Mouse (Mus musculus): Measurements from ENCODE around the gene Cask. TPM values are rescaled to one million over a fixed set of nuclear protein-coding genes. Genes with fewer than 3 reads are reported as not detected.

Cask gene
- polyA plus RNA-seq, 1 experiment from 2014 or later: 15.0 TPM

DNA sequence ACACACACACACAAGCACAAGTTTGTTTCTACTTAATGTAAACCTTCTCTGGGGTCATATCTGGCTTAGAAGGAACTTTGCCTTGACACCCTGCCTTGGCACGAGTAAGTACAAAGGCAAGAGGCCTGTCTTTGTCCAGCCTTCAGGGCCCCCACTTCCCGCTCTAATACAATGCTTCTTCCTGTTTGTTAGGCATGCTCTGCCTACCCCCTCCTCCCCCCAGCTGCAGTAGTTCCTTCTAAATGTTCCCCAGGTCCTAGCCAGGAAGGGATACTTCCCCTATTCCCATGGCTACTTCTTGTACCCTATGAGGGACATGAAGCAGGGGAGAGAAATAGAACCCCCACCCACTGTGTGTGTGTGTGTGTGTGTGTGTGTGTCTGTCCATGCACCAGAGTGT lies 344.8 kb downstream of the Cask start:
- H3K4me1 ChIP-seq: no peaks in the 10 kb centered on the region
- no peak overlapping the region for H3K4me2 ChIP-seq (replicated peaks)
- ATAC-seq (ENCODE audit: insufficient number of reproducible peaks, insufficient read depth, low FRiP score, low TSS enrichment): no peak
- no peaks in the 10 kb centered on the region for H3K36me3 ChIP-seq
- no peaks in the 10 kb centered on the region for H3K9me3 ChIP-seq
- H3K4me3 ChIP-seq: no peak overlapping the region
- no peaks in the 10 kb centered on the region for H3K27me3 ChIP-seq
- no peak overlapping the region for H3K9ac ChIP-seq
- WGBS: 52% methylated on average over 2 of the region's 2 CpGs
- no peak overlapping the region for H3K27ac ChIP-seq

DNA sequence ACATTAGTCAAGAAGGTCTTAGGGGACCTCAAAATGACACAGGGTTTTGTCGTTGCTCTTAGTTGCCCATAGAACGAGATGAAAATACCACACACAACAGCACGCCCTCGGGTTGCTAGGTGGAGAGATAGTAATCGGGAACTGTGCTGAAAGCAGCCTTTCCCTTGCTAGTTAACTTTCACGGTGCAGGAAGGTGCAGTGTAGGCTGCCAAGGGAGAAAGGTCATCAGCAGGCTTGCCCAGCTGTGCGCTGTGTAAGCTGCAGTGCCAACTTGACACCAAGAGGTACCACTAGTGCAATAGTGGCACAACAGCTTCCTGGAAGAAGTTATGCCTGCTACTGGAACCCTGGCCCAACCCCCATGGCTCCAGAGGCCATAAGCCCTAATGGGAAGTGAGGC lies 346.8 kb downstream of the Cask start:
- Histone ChIP-seq H3K4me2 (replicated peaks) (no peak overlapping the region), H3K9me3 (no peaks in the 10 kb centered on the region), H3K27me3 (no peaks in the 10 kb centered on the region), H3K4me1 (no peaks in the 10 kb centered on the region), H3K27ac (no peak overlapping the region), H3K36me3 (no peaks in the 10 kb centered on the region), H3K9ac (no peak overlapping the region), H3K4me3 (no peak overlapping the region)
- WGBS: 89% methylated on average over 7 of the region's 7 CpGs
- no peak for ATAC-seq (ENCODE audit: insufficient number of reproducible peaks, insufficient read depth, low FRiP score, low TSS enrichment)

DNA sequence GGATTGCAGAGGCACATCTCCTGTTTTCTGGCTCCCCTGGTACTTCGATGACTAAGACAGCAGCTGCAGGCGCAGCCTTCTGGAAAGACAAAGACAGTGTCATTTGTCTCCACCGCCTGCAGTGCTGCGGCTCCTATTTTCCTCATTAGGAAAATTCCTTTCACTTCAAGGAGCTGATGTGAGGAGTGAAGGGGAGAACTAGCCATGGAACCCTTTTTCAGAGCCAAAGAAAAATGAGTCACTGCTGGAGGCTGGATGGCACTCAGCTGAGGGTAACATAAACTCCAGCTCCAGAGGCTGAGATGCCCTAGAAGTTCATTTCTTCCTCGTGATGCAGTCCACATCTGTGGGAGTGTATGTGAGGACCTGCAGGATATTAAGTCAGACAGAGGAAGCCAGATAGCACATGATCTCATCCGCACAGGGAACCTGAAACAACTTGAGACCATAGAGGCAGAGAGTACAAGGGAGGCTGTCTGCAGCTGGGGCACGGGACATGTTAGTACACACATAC lies 348.2 kb downstream of the Cask start:
- Histone ChIP-seq H3K9ac (no peak overlapping the region), H3K9me3 (no peaks in the 10 kb centered on the region), H3K36me3 (no peaks in the 10 kb centered on the region), H3K4me2 (replicated peaks) (no peak overlapping the region), H3K4me1 (no peaks in the 10 kb centered on the region), H3K27ac (no peak overlapping the region), H3K4me3 (no peak overlapping the region), H3K27me3 (no peaks in the 10 kb centered on the region)
- ATAC-seq (ENCODE audit: insufficient number of reproducible peaks, insufficient read depth, low FRiP score, low TSS enrichment): no peak
- 58% methylated on average over 7 of the region's 7 CpGs for WGBS

DNA sequence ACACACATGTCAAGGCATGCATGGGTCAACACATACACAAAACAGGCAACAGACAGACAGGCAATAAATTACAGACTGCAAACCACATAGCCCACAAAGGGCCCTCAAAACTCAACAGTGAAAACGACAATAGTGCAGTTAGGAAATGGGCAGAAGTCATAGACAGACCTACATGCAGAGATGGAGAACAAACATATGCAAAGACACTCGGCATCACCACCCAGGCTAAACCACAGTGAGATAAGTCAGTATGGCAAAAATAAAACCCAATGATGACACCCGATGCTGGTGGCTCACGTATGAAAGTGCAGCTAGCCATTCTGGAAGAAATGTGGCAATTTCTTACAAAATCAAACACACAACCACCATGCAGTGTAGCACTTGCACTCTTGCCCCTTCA lies 350.9 kb downstream of the Cask start:
- H3K4me3 ChIP-seq: no peak overlapping the region

DNA sequence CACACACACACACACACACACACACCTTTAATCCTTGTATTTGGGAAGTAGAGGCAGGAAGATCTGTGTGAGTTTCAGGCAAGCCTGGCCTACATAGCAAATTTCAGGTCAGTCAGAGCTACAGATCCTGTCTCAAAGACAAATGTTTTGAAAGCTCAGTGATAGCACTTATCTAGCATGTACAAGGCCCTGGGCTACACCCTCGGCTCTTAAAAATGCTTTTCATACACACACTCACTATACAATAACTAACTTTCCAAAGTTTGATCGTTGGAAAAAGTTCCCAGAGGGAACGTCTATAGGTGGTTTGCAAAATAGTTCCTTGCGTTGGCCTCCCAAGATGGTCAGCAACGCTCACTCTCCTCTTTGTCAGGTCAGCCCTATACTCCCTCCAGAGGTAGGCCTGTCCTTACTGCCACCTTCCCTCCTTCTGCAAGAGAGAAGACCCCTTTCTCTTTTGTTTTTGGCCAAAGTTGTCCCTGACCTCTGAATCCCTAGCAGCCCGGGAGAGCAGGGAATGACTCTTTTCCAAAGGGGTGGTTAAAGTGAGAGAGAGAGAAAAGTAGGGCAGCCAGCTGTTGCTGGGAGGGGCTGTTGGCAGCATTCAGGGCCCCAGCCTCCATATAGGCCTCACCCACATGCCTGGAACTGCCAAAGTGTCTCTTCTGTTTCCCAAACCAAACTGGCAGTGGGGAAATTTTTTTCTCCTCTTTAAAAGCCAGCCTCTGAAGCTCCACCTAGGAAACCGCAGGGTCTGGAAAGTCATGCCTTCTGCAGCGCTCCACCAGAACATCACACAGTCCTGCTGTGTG lies 356.1 kb downstream of the Cask start:
- 79% methylated on average over 8 of the region's 8 CpGs for whole genome bisulfite sequencing
- no peaks in the 10 kb centered on the region for H3K4me1 ChIP-seq
- H3K4me2 ChIP-seq (replicated peaks): no peak overlapping the region

More for the DNA sequence above, 350.9 kb downstream of the Cask start:
- H3K4me2 ChIP-seq (replicated peaks): no peak overlapping the region
- no peaks in the 10 kb centered on the region for H3K36me3 ChIP-seq
- H3K27me3 ChIP-seq: no peaks in the 10 kb centered on the region
- no peak overlapping the region for H3K27ac ChIP-seq
- no peak for ATAC-seq (ENCODE audit: insufficient number of reproducible peaks, insufficient read depth, low FRiP score, low TSS enrichment)
- H3K4me1 ChIP-seq: no peaks in the 10 kb centered on the region
- 85% methylated on average over 4 of the region's 4 CpGs for WGBS
- H3K9me3 ChIP-seq: no peaks in the 10 kb centered on the region
- H3K9ac ChIP-seq: no peak overlapping the region

DNA sequence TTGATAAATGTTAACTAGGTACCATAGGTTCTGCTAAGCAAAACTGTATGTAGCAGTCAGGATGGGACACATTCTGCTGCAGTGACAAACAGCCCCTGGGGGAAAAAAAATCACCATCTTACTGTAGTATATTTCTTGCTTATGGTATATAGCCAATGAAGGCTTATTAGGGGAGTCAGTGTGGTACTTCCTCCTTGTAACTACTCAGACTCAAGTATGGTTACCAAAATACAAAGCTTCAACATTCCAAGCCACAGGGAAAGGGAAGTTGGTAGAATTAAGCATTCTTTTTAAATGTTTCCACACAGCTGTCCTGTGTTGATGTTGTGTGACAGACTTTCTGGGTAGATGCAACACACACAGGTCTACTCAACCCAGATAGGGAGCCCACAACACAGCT lies 358.2 kb downstream of the Cask start:
- no peak for ATAC-seq (ENCODE audit: insufficient number of reproducible peaks, insufficient read depth, low FRiP score, low TSS enrichment)
- Histone ChIP-seq H3K27me3 (no peaks in the 10 kb centered on the region), H3K4me1 (no peaks in the 10 kb centered on the region), H3K36me3 (no peaks in the 10 kb centered on the region), H3K27ac (no peak overlapping the region), H3K4me2 (replicated peaks) (no peak overlapping the region), H3K9me3 (no peaks in the 10 kb centered on the region), H3K9ac (no peak overlapping the region), H3K4me3 (no peak overlapping the region)

More for the DNA sequence above, 356.1 kb downstream of the Cask start:
- Histone ChIP-seq H3K27me3 (no peaks in the 10 kb centered on the region), H3K4me3 (no peak overlapping the region), H3K9me3 (no peaks in the 10 kb centered on the region), H3K36me3 (no peaks in the 10 kb centered on the region), H3K9ac (no peak overlapping the region), H3K27ac (no peak overlapping the region)
- ATAC-seq (ENCODE audit: insufficient number of reproducible peaks, insufficient read depth, low FRiP score, low TSS enrichment): no peak

DNA sequence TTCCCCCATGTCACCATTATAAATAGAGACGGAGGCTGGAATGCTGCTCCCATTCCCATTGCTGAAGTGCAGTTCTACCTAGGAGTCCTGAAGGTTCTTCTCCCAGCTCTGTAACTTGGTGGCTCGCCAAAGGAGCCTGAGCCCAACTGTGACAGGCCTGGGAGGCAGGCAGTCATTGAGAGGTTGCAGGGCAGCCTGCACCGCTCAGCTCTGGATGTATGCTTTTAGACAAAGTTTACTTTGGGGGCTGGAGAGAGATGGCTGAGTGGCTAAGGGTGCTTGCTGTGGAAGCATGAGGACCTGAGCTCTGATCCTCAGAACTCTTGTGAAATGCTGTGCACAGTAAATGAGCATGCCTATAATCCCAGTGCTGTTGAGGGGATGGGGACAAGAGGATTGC lies 360.2 kb downstream of the Cask start:
- Histone ChIP-seq H3K27me3 (peaks cover 10% of the 10 kb centered on the region), H3K4me1 (no peaks in the 10 kb centered on the region), H3K9ac (no peak overlapping the region), H3K9me3 (0 out of 2 replicates have a peak, but pooled peaks cover 6% of the 10 kb centered on the region), H3K4me2 (replicated peaks) (no peak overlapping the region), H3K36me3 (no peaks in the 10 kb centered on the region), H3K4me3 (no peak overlapping the region), H3K27ac (no peak overlapping the region)
- WGBS: 70% methylated on average over 3 of the region's 3 CpGs
- no peak for ATAC-seq (ENCODE audit: insufficient number of reproducible peaks, insufficient read depth, low FRiP score, low TSS enrichment)

DNA sequence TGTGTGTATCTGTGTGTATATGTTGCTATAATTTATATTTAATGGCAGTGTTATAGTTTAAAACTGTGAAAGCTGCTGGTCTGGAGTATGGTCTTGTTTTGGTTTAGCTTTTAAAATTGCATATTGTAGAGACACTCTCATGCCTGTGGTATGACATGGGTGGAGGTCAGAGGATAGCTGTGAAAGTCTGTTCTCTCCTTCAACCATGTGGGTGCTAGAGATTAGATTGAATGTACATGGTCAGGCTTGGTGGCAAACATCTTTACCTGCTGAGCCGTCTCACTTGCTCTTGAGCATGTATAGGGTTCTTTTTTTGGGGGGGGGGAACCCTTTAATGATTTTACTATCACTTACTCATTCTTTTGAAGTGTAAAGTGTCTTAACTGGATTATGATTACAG lies 361.4 kb downstream of the Cask start:
- H3K27me3 ChIP-seq: peaks cover 14% of the 10 kb centered on the region

DNA sequence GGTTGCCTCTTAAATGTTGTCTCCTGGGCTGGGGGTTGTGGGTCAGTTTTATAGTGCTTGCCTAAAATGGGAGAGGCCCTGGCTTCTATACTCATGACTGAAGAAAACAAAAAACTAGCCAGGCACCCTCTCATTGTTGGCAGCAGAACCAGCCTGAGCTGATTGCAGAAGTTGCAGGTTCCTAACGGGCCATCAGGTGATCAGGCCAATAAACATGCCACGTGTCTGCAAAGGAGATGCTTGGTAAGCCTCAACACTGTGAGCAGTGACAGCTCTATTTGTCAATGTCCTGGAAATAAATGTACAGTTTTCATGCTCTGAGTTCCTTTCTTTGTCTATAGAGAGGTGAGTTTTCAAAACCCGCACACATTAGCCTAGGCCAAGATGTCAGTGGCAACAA lies 362.2 kb downstream of the Cask start:
- ATAC-seq (ENCODE audit: insufficient number of reproducible peaks, insufficient read depth, low FRiP score, low TSS enrichment): no peak
- 80% methylated on average over 3 of the region's 3 CpGs for WGBS
- no peak overlapping the region for H3K4me3 ChIP-seq
- H3K27ac ChIP-seq: no peak overlapping the region
- no peaks in the 10 kb centered on the region for H3K36me3 ChIP-seq
- no peak overlapping the region for H3K4me2 ChIP-seq (replicated peaks)
- H3K27me3 ChIP-seq: peaks cover 14% of the 10 kb centered on the region
- H3K4me1 ChIP-seq: no peaks in the 10 kb centered on the region
- 0 out of 2 replicates have a peak, but pooled peaks cover 6% of the 10 kb centered on the region for H3K9me3 ChIP-seq
- no peak overlapping the region for H3K9ac ChIP-seq

More for the DNA sequence above, 361.4 kb downstream of the Cask start:
- ATAC-seq (ENCODE audit: insufficient number of reproducible peaks, insufficient read depth, low FRiP score, low TSS enrichment): no peak
- Histone ChIP-seq H3K9me3 (0 out of 2 replicates have a peak, but pooled peaks cover 6% of the 10 kb centered on the region), H3K36me3 (no peaks in the 10 kb centered on the region), H3K4me2 (replicated peaks) (no peak overlapping the region), H3K27ac (no peak overlapping the region), H3K4me3 (no peak overlapping the region), H3K4me1 (no peaks in the 10 kb centered on the region), H3K9ac (no peak overlapping the region)
- WGBS: 64% methylated on average over 1 of the region's 1 CpGs

DNA sequence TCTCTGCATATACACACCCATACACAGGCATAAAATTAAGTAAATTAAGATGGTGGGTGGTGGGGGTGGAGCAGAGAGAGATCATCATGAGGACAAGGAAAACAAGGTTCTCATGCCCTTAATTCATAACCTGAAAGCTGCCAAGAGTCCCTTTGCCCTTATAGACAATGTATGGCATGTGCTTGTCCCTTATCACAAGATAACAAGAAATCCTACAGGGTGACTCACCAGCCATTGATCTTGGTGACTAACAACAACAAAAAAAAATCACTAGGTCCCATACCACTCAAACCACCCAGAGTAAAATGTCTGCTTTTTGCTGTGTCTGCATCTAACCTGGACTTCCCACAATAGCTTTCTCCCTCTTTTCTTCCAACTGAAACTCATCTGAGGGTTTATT lies 366.7 kb downstream of the Cask start:
- H3K9me3 ChIP-seq: 0 out of 2 replicates have a peak, but pooled peaks cover 6% of the 10 kb centered on the region
- ATAC-seq (ENCODE audit: insufficient number of reproducible peaks, insufficient read depth, low FRiP score, low TSS enrichment): no peak
- H3K36me3 ChIP-seq: no peaks in the 10 kb centered on the region
- no peak overlapping the region for H3K4me2 ChIP-seq (replicated peaks)
- H3K4me1 ChIP-seq: no peaks in the 10 kb centered on the region
- no peak overlapping the region for H3K4me3 ChIP-seq
- no peak overlapping the region for H3K9ac ChIP-seq
- no peak overlapping the region for H3K27ac ChIP-seq
- H3K27me3 ChIP-seq: peaks cover 14% of the 10 kb centered on the region

DNA sequence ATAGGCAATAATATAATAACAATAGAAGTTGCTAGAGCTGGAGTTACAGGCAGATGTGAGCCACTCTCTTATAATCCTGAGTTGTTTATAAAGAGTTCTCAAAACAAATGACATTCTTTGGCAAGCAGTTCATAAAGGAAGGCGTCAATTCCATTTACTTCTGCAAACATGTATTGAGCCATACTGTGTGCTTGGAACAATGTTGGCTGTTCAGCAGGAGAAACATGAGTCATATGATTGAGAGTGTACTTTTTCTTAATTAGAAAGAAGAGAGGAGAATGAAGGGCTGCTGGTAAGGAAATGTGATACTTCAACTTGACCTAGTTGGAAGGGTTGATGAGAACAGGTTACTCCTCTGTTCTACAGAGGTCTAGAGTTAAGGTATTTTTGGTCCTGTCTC lies 368.6 kb downstream of the Cask start:
- no peak for ATAC-seq (ENCODE audit: insufficient number of reproducible peaks, insufficient read depth, low FRiP score, low TSS enrichment)
- no peaks in the 10 kb centered on the region for H3K36me3 ChIP-seq
- no peak overlapping the region for H3K9ac ChIP-seq
- H3K4me2 ChIP-seq (replicated peaks): no peak overlapping the region
- H3K4me1 ChIP-seq: no peaks in the 10 kb centered on the region
- H3K4me3 ChIP-seq: no peak overlapping the region
- 0 out of 2 replicates have a peak, but pooled peaks cover 6% of the 10 kb centered on the region for H3K9me3 ChIP-seq
- H3K27me3 ChIP-seq: peaks cover 14% of the 10 kb centered on the region
- WGBS: 85% methylated on average over 1 of the region's 1 CpGs
- H3K27ac ChIP-seq: no peak overlapping the region

DNA sequence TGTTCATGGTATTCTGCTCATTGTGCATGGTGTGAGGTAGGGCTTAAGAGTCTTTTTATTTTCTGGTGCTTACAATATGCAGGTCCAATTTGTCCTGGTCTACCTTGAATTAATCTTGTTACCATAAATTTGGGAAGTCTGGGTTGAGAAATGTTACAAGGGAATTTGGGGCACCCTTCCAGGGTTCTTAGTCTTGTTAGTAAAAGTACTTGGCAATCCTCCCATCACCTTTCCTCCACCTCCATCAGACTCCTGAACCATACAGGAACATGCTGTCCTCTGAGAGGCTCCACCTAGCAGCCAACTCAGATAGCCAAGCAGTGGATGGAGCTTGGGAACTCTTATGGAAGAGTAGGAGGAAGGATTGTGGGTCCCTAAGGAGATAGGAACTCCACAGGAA lies 371.6 kb downstream of the Cask start:
- Histone ChIP-seq H3K4me1 (no peaks in the 10 kb centered on the region), H3K27me3 (no peaks in the 10 kb centered on the region; the same call in 1 of the 2 replicates), H3K4me3 (no peak overlapping the region), H3K9me3 (no peaks in the 10 kb centered on the region), H3K27ac (no peak overlapping the region), H3K36me3 (no peaks in the 10 kb centered on the region), H3K4me2 (replicated peaks) (no peak overlapping the region), H3K9ac (no peak overlapping the region)
- no peak for ATAC-seq (ENCODE audit: insufficient number of reproducible peaks, insufficient read depth, low FRiP score, low TSS enrichment)
